Mouse (Mus musculus) hindbrain, embryonic 11.5 days (tissue): Measurements from ENCODE around the gene Hoxa9. TPM values are rescaled to one million over a fixed set of nuclear protein-coding genes. Genes with fewer than 3 reads are reported as not detected.

ENCODE experiments used
- ATAC-seq: fragments of 200-750 bp; cut with Nextera tagmentation; 2 replicates; pipeline ENCODE4 v1.8.0; 2017; ENCODE audit warnings: mild to moderate bottlenecking, moderate TSS enrichment, moderate library complexity; ENCODE audit not compliant: low FRiP score
- DNase-seq: peaks from one replicate; pipeline ENCODE4 v3.0.0-alpha.2; 2015; ENCODE audit warnings: low spot score
- H3K27ac ChIP-seq: fragments of 300-500 bp; sonication (generic); 2 replicates; pipeline ENCODE4 v1.5.1; 2014; ENCODE audit warnings: mild to moderate bottlenecking, low read depth, low read length
- H3K27me3 ChIP-seq: fragments of 300-500 bp; sonication (generic); 2 replicates; pipeline ENCODE4 v1.6.1; 2014; ENCODE audit warnings: mild to moderate bottlenecking, low read length, moderate library complexity, mixed read lengths; ENCODE audit not compliant: control insufficient read depth, insufficient read depth
- H3K36me3 ChIP-seq: fragments of 300-500 bp; sonication (generic); 2 replicates; pipeline ENCODE4 v1.6.1; 2014; ENCODE audit warnings: mild to moderate bottlenecking, low read length, moderate library complexity, mixed read lengths; ENCODE audit not compliant: control insufficient read depth, insufficient read depth
- H3K4me1 ChIP-seq: fragments of 300-500 bp; sonication (generic); replicated peaks from 2 replicates; pipeline ENCODE4 v1.6.1; 2014; ENCODE audit warnings: low read length, mixed read lengths; ENCODE audit not compliant: control insufficient read depth, insufficient read depth
- H3K4me2 ChIP-seq: fragments of 300-500 bp; sonication (generic); replicated peaks from 2 replicates; pipeline ENCODE4 v1.6.1; 2014; ENCODE audit warnings: mild to moderate bottlenecking, low read depth, low read length
- H3K4me3 ChIP-seq: fragments of 300-500 bp; sonication (generic); 2 replicates; pipeline ENCODE4 v1.5.1; 2014; ENCODE audit warnings: low read depth, low read length
- H3K9ac ChIP-seq: fragments of 300-500 bp; sonication (generic); 2 replicates; pipeline ENCODE4 v1.6.1; 2014; ENCODE audit warnings: low read depth, low read length
- H3K9me3 ChIP-seq: fragments of 300-500 bp; sonication (generic); 2 replicates; pipeline ENCODE4 v1.6.1; 2016; ENCODE audit warnings: low read length; ENCODE audit not compliant: control insufficient read depth
- WGBS: fragments of 180-500 bp; shearing (Covaris S2); extraction: QIAGEN DNeasy Blood & Tissue Kit; methylation state at CpG from one replicate; pipeline ENCODE4 v1.1.7; 2014; 5-methylcytosine and 5-hydroxymethylcytosine counted together
- polyA plus RNA-seq: library from polyadenylated mRNA; unstranded; fragments of >200 nt; fragmentation: Nextera tagmentation; extraction: Ambion mirVana; gene quantifications from 2 replicates; pipeline ENCODE4 v1.2.1, GENCODE M21; 2014

Gene Hoxa9
- polyA plus RNA-seq, 1 experiment from 2014 or later, result 0.25 TPM

DNA sequence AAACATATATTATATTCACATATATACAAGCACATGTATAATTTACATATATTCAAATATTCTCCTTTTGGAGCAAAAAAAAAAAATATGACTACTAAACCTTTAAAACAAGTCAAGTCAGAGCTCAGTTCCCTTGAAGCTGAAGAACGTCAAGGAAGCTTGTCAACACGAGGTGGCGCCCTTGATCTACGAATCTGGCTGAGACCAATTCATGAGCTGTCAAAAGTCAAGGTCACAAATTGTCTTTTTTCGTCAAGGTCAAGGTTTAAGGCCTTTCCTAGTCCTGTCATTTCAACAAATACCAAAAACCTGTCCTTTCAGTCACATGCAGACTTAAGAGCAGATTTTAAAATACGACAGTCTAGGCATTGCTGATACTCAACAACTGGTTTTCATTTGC, 26.1 kb upstream of the Hoxa9 start:
- no peaks in the 10 kb centered on the region for H3K9me3 ChIP-seq
- peaks cover 86% of the 10 kb centered on the region for H3K27me3 ChIP-seq
- DNase-seq (peak; percentile 91), ATAC-seq (no peak)
- 1% methylated on average over 6 of the region's 6 CpGs for WGBS
- no peak overlapping the region for H3K9ac ChIP-seq
- no peaks in the 10 kb centered on the region for H3K36me3 ChIP-seq
- peaks cover 11% of the 10 kb centered on the region; the same call in 1 of the 2 replicates for H3K4me1 ChIP-seq
- H3K4me2 ChIP-seq, result no peak overlapping the region
- no peak overlapping the region for H3K4me3 ChIP-seq
- no peak overlapping the region for H3K27ac ChIP-seq

GRCm38 (mm10) chr6:52253511-52254500, 22.9 kb upstream of the Hoxa9 start:
- DNase-seq, result no peak
- ATAC-seq, result no peak
- peaks cover 89% of the 10 kb centered on the region for H3K27me3 ChIP-seq
- H3K4me1 ChIP-seq, result 0 out of 2 replicates have a peak, but pooled peaks cover 2% of the 10 kb centered on the region
- no peak overlapping the region for H3K9ac ChIP-seq
- no peaks in the 10 kb centered on the region for H3K36me3 ChIP-seq
- H3K4me2 ChIP-seq, result no peak overlapping the region
- under 1% methylated on average over 59 of the region's 59 CpGs for WGBS
- H3K4me3 ChIP-seq, result no peak overlapping the region
- no peaks in the 10 kb centered on the region for H3K9me3 ChIP-seq
- no peak overlapping the region for H3K27ac ChIP-seq

- no peak overlapping the region for H3K9ac ChIP-seq
- H3K27me3 ChIP-seq, result peaks cover 90% of the 10 kb centered on the region
- under 1% methylated on average over 35 of the region's 35 CpGs for WGBS
- no peak for ATAC-seq
- H3K27ac ChIP-seq, result no peak overlapping the region
- no peaks in the 10 kb centered on the region for H3K9me3 ChIP-seq
- H3K4me2 ChIP-seq, result no peak overlapping the region
- H3K4me1 ChIP-seq, result 0 out of 2 replicates have a peak, but pooled peaks cover 2% of the 10 kb centered on the region
- no peak overlapping the region for H3K4me3 ChIP-seq
- no peaks in the 10 kb centered on the region for H3K36me3 ChIP-seq
- no peak for DNase-seq
Measured at GRCm38 (mm10) chr6:52252775-52253376, 22.0 kb upstream of the Hoxa9 start.

DNA sequence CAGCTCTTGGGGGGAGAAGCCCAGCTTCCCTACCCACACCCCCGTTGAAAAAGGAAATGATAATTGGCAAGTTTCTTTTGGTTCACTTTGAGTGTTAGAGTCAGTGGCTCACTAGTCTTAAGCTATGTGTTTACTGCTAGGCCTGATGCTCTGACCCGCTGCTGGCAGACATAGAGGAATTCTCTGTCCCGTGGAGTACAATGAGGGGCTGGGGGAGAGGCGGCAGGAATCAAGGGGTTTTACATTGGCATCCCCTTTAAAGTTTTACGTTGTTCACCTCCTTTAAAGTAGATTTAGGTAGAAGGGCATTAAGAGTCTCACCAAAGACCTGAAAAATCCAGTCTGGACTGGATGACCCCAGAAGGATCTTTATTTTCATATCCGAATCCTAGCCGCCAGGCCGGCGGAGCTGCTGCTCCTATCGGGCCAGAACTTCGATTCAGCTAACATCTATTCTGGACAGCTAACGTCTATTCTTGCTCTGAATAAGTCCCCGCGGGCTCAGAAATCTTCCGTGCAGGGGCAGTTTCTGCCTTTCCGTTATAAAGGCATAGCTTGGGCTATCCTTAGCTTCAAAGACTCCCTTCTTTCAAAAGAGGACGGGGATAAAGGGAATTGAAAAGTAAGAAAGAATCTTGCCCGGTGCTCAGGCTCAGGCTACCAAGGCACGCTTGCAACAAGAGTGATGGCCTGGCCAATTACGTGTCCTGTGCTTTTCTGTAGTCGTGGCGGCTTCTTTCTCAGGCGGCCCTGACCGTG, 21.3 kb upstream of the Hoxa9 start:
- ATAC-seq, result no peak
- Histone ChIP-seq H3K27ac (no peak overlapping the region), H3K4me3 (no peak overlapping the region), H3K27me3 (peaks cover 90% of the 10 kb centered on the region), H3K9ac (no peak overlapping the region), H3K4me2 (no peak overlapping the region), H3K9me3 (no peaks in the 10 kb centered on the region), H3K36me3 (no peaks in the 10 kb centered on the region), H3K4me1 (0 out of 2 replicates have a peak, but pooled peaks cover 2% of the 10 kb centered on the region)
- DNase-seq, result no peak
- WGBS, result under 1% methylated on average over 24 of the region's 24 CpGs

DNA sequence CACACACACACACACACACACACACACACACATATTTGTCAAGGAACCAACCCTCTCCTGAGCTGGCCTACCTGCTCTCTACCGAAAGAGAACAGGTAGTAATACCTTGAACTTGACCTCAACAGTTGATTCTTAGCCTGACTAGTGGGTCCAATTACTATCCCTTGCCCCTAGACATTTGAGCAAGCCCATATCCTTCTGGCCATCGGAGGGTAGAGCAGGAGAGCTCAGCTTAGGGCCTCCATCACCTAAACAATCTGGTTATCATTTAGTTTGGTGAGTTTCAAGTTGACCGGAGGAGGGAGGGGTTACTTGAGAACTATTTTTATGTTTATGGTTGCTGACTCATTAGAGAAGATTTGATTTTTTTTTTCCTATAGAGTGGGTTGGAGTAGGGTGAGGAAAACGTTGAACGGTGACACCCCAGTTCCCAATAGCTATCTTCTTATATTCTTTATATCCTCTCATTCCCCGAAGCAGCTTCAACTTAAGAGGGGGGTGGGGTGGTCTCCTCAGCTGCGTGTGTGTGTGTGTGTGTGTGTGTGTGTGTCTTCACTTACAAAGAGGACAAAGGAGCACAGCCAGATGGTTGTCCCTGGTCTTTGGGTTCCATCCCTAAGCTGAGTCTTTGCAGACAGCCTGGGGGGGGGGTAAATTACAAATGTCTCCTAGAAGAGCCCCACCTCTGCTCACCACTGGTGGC, 20.4 kb upstream of the Hoxa9 start:
- no peak overlapping the region for H3K4me2 ChIP-seq
- H3K36me3 ChIP-seq, result no peaks in the 10 kb centered on the region
- no peak overlapping the region for H3K9ac ChIP-seq
- DNase-seq (no peak), ATAC-seq (no peak)
- no peak overlapping the region for H3K4me3 ChIP-seq
- no peaks in the 10 kb centered on the region for H3K9me3 ChIP-seq
- H3K27ac ChIP-seq, result no peak overlapping the region
- H3K27me3 ChIP-seq, result peaks cover 91% of the 10 kb centered on the region
- 7% methylated on average over 7 of the region's 7 CpGs for WGBS
- peaks cover 3% of the 10 kb centered on the region; the same call in 1 of the 2 replicates for H3K4me1 ChIP-seq

DNA sequence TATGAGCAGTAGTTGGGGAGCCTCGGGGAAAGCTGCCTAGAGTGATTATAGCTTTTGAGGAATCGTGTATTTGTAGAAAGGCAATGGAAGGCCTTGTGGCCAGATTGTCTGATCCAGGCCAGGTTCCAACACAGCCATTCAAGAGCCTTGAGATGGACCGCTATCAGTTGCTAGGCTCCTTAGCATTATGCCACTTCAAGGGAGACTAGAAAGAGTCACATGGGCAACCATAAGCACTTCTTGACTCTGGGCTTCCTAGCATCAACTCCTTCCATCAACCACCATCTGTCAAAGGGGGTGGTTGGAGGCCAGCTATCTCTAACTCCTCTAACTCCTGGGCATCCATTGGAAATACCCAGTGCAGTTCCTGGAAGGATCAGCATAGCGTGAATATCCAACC, 18.9 kb upstream of the Hoxa9 start:
- Histone ChIP-seq H3K4me3 (no peak overlapping the region), H3K4me1 (peaks cover 4% of the 10 kb centered on the region; the same call in 1 of the 2 replicates), H3K27ac (no peak overlapping the region), H3K9me3 (no peaks in the 10 kb centered on the region), H3K4me2 (no peak overlapping the region), H3K27me3 (peaks cover 93% of the 10 kb centered on the region), H3K9ac (no peak overlapping the region), H3K36me3 (no peaks in the 10 kb centered on the region)
- ATAC-seq (no peak), DNase-seq (no peak)
- under 1% methylated on average over 4 of the region's 4 CpGs for WGBS

- Histone ChIP-seq H3K27ac (no peak overlapping the region), H3K4me2 (no peak overlapping the region), H3K4me3 (no peak overlapping the region), H3K4me1 (peaks cover 4% of the 10 kb centered on the region; the same call in 1 of the 2 replicates), H3K9ac (no peak overlapping the region), H3K27me3 (peaks cover 96% of the 10 kb centered on the region), H3K9me3 (no peaks in the 10 kb centered on the region), H3K36me3 (no peaks in the 10 kb centered on the region)
- no peak for DNase-seq
- ATAC-seq, result no peak
- under 1% methylated on average over 16 of the region's 16 CpGs for WGBS
Measured at GRCm38 (mm10) chr6:52249415-52249738, 18.5 kb upstream of the Hoxa9 start.
